Mouse (Mus musculus): ENCODE measurements around the gene Tnk1. TPM values are rescaled to one million over a fixed set of nuclear protein-coding genes. Genes with fewer than 3 reads are reported as not detected.

The Tnk1 gene
- polyA plus RNA-seq, 1 experiment from 2014 or later = not detected

GRCm38 (mm10) chr11:69883527-69884151 is 25.1 kb upstream of the Tnk1 start:
- peaks cover 16% of the 10 kb centered on the region for H3K79me2 ChIP-seq (ENCODE audit: inconsistent target)
- no peak overlapping the region for H3K27ac ChIP-seq
- H3K36me3 ChIP-seq (ENCODE audit: inconsistent target) = no peaks in the 10 kb centered on the region
- WGBS (ENCODE audit: missing documents) = 91% methylated on average over 7 of the region's 8 CpGs
- H3K4me3 ChIP-seq (ENCODE audit: inconsistent target) = no peak overlapping the region

GRCm38 (mm10) chr11:69883066-69883465 is 24.5 kb upstream of the Tnk1 start:
- H3K4me3 ChIP-seq (ENCODE audit: inconsistent target) = no peak overlapping the region
- no peaks in the 10 kb centered on the region for H3K36me3 ChIP-seq (ENCODE audit: inconsistent target)
- no peak overlapping the region for H3K27ac ChIP-seq
- WGBS (ENCODE audit: missing documents) = 92% methylated on average over 4 of the region's 4 CpGs
- peaks cover 16% of the 10 kb centered on the region for H3K79me2 ChIP-seq (ENCODE audit: inconsistent target)

GRCm38 (mm10) chr11:69881787-69882670 is 23.5 kb upstream of the Tnk1 start:
- no peaks in the 10 kb centered on the region for H3K36me3 ChIP-seq (ENCODE audit: inconsistent target)

GRCm38 (mm10) chr11:69880853-69881603 is 22.5 kb upstream of the Tnk1 start, which contains the start of gene Kctd11:
Gene Kctd11 (minus strand): TSS chr11:69881406.
- peaks cover 16% of the 10 kb centered on the region for H3K79me2 ChIP-seq (ENCODE audit: inconsistent target)
- no peaks in the 10 kb centered on the region for H3K36me3 ChIP-seq (ENCODE audit: inconsistent target)
- peak within 1 kb of the TSS; percentile 69 for H3K4me3 ChIP-seq (ENCODE audit: inconsistent target)
- peak within 1 kb of the TSS; percentile 61 for H3K27ac ChIP-seq
- under 1% methylated on average over 46 of the region's 46 CpGs for WGBS (ENCODE audit: missing documents)

More at GRCm38 (mm10) chr11:69881787-69882670, 23.5 kb upstream of the Tnk1 start:
- 83% methylated on average over 20 of the region's 21 CpGs for WGBS (ENCODE audit: missing documents)
- Histone ChIP-seq H3K27ac (no peak overlapping the region), H3K79me2 (ENCODE audit: inconsistent target) (peaks cover 16% of the 10 kb centered on the region), H3K4me3 (ENCODE audit: inconsistent target) (peak overlapping the region; percentile 69; the same call in 1 of the 2 replicates)

GRCm38 (mm10) chr11:69880506-69880852 is 21.9 kb upstream of the Tnk1 start:
- Histone ChIP-seq H3K79me2 (ENCODE audit: inconsistent target) (peaks cover 16% of the 10 kb centered on the region), H3K36me3 (ENCODE audit: inconsistent target) (no peaks in the 10 kb centered on the region), H3K4me3 (ENCODE audit: inconsistent target) (peak overlapping the region; percentile 69), H3K27ac (peak overlapping the region; percentile 61)
- WGBS (ENCODE audit: missing documents) = 0% methylated on average over 18 of the region's 18 CpGs

GRCm38 (mm10) chr11:69879711-69880110 is 21.2 kb upstream of the Tnk1 start:
- no peak overlapping the region for H3K27ac ChIP-seq
- WGBS (ENCODE audit: missing documents) = 91% methylated on average over 14 of the region's 15 CpGs
- H3K4me3 ChIP-seq (ENCODE audit: inconsistent target) = no peak overlapping the region
- no peaks in the 10 kb centered on the region for H3K36me3 ChIP-seq (ENCODE audit: inconsistent target)
- peaks cover 16% of the 10 kb centered on the region for H3K79me2 ChIP-seq (ENCODE audit: inconsistent target)

- Histone ChIP-seq H3K4me3 (ENCODE audit: inconsistent target) (no peak overlapping the region), H3K27ac (no peak overlapping the region), H3K36me3 (ENCODE audit: inconsistent target) (no peaks in the 10 kb centered on the region), H3K79me2 (ENCODE audit: inconsistent target) (peaks cover 16% of the 10 kb centered on the region)
- WGBS (ENCODE audit: missing documents) = 96% methylated on average over 6 of the region's 6 CpGs
Observed at GRCm38 (mm10) chr11:69878952-69879351, 20.4 kb upstream of the Tnk1 start.

- no peaks in the 10 kb centered on the region for H3K36me3 ChIP-seq (ENCODE audit: inconsistent target)
- 85% methylated on average over 1 of the region's 3 CpGs for WGBS (ENCODE audit: missing documents)
- no peak overlapping the region for H3K27ac ChIP-seq
- H3K4me3 ChIP-seq (ENCODE audit: inconsistent target) = no peak overlapping the region
- peaks cover 16% of the 10 kb centered on the region for H3K79me2 ChIP-seq (ENCODE audit: inconsistent target)
Observed at GRCm38 (mm10) chr11:69878399-69878798, 19.9 kb upstream of the Tnk1 start.

- Histone ChIP-seq H3K36me3 (ENCODE audit: inconsistent target) (no peaks in the 10 kb centered on the region), H3K4me3 (ENCODE audit: inconsistent target) (no peak within 1 kb of the TSS), H3K79me2 (ENCODE audit: inconsistent target) (peaks cover 16% of the 10 kb centered on the region), H3K27ac (no peak within 1 kb of the TSS)
- 90% methylated on average over 11 of the region's 11 CpGs for WGBS (ENCODE audit: missing documents)
Observed at GRCm38 (mm10) chr11:69877878-69878277, 19.3 kb upstream of the Tnk1 start, which contains the start of gene Tmem95. Gene Tmem95 (minus strand): TSS chr11:69878018.

- peaks cover 16% of the 10 kb centered on the region for H3K79me2 ChIP-seq (ENCODE audit: inconsistent target)
- no peaks in the 10 kb centered on the region for H3K36me3 ChIP-seq (ENCODE audit: inconsistent target)
- 10% methylated on average over 12 of the region's 12 CpGs for WGBS (ENCODE audit: missing documents)
- no peak overlapping the region for H3K27ac ChIP-seq
- H3K4me3 ChIP-seq (ENCODE audit: inconsistent target) = no peak overlapping the region
Observed at GRCm38 (mm10) chr11:69876867-69877266, 18.3 kb upstream of the Tnk1 start.

GRCm38 (mm10) chr11:69876186-69876585 is 17.7 kb upstream of the Tnk1 start:
- no peaks in the 10 kb centered on the region for H3K36me3 ChIP-seq (ENCODE audit: inconsistent target)
- 57% methylated on average over 7 of the region's 7 CpGs for WGBS (ENCODE audit: missing documents)
- no peak overlapping the region for H3K27ac ChIP-seq
- peaks cover 16% of the 10 kb centered on the region for H3K79me2 ChIP-seq (ENCODE audit: inconsistent target)
- H3K4me3 ChIP-seq (ENCODE audit: inconsistent target) = no peak overlapping the region

- Histone ChIP-seq H3K36me3 (ENCODE audit: inconsistent target) (no peaks in the 10 kb centered on the region), H3K79me2 (ENCODE audit: inconsistent target) (no peaks in the 10 kb centered on the region), H3K27ac (no peak overlapping the region), H3K4me3 (ENCODE audit: inconsistent target) (no peak overlapping the region)
- WGBS (ENCODE audit: missing documents) = 81% methylated on average over 4 of the region's 4 CpGs
Observed at GRCm38 (mm10) chr11:69872451-69872850, 13.9 kb upstream of the Tnk1 start.

GRCm38 (mm10) chr11:69871822-69872221 is 13.3 kb upstream of the Tnk1 start:
- Histone ChIP-seq H3K79me2 (ENCODE audit: inconsistent target) (no peaks in the 10 kb centered on the region), H3K27ac (no peak overlapping the region), H3K36me3 (ENCODE audit: inconsistent target) (no peaks in the 10 kb centered on the region), H3K4me3 (ENCODE audit: inconsistent target) (no peak overlapping the region)
- whole genome bisulfite sequencing (ENCODE audit: missing documents) = 89% methylated on average over 7 of the region's 7 CpGs

- Histone ChIP-seq H3K27ac (no peak overlapping the region), H3K79me2 (ENCODE audit: inconsistent target) (no peaks in the 10 kb centered on the region), H3K4me3 (ENCODE audit: inconsistent target) (no peak overlapping the region), H3K36me3 (ENCODE audit: inconsistent target) (no peaks in the 10 kb centered on the region)
- WGBS (ENCODE audit: missing documents) = 100% methylated on average over 2 of the region's 2 CpGs
Observed at GRCm38 (mm10) chr11:69870289-69871069, 11.9 kb upstream of the Tnk1 start.
